Mouse (Mus musculus): ENCODE measurements at regions not wholly inside any gene's neighbourhood (a gene's known extent, or its start where the extent isn't known, plus 50 kb on each side); places are given as distances from the start of the nearest gene placed in this dataset.

- Histone ChIP-seq H3K27me3 (replicated peaks) (no peaks in the 10 kb centered on the region), H3K4me1 (no peaks in the 10 kb centered on the region), H3K9me3 (peaks cover 56% of the 10 kb centered on the region), H3K36me3 (replicated peaks; ENCODE audit: low read length) (no peaks in the 10 kb centered on the region), H3K4me3 (replicated peaks) (no peak overlapping the region)
- TF ChIP-seq FLI1 (IDR thresholded peaks at IDR 0.05; ENCODE audit: low read length) (no peak), GATA1 (IDR thresholded peaks at IDR 0.05; ENCODE audit: borderline replicate concordance, low read length) (no peak)
Measured at GRCm38 (mm10) chr3:147249906-147250305, 397.7 kb downstream of the Ttll7 start.

GRCm38 (mm10) chr3:147252226-147252788 is 400.1 kb downstream of the Ttll7 start:
- Histone ChIP-seq H3K4me3 (replicated peaks) (no peak overlapping the region), H3K27me3 (replicated peaks) (no peaks in the 10 kb centered on the region), H3K36me3 (replicated peaks; ENCODE audit: low read length) (no peaks in the 10 kb centered on the region), H3K4me1 (no peaks in the 10 kb centered on the region), H3K9me3 (peaks cover 43% of the 10 kb centered on the region)
- no peak for TF ChIP-seq GATA1 (IDR thresholded peaks at IDR 0.05; ENCODE audit: borderline replicate concordance, low read length)
- no peak for TF ChIP-seq FLI1 (IDR thresholded peaks at IDR 0.05; ENCODE audit: low read length)

GRCm38 (mm10) chr3:147252812-147253211 is 400.6 kb downstream of the Ttll7 start:
- peaks cover 42% of the 10 kb centered on the region for H3K9me3 ChIP-seq
- H3K36me3 ChIP-seq (replicated peaks; ENCODE audit: low read length) = no peaks in the 10 kb centered on the region
- no peak overlapping the region for H3K4me3 ChIP-seq (replicated peaks)
- H3K27me3 ChIP-seq (replicated peaks) = no peaks in the 10 kb centered on the region
- TF ChIP-seq GATA1 (IDR thresholded peaks at IDR 0.05; ENCODE audit: borderline replicate concordance, low read length) (no peak), FLI1 (IDR thresholded peaks at IDR 0.05; ENCODE audit: low read length) (no peak)
- H3K4me1 ChIP-seq = no peaks in the 10 kb centered on the region

- Histone ChIP-seq H3K4me1 (no peaks in the 10 kb centered on the region), H3K4me3 (replicated peaks) (no peak overlapping the region), H3K9me3 (peaks cover 38% of the 10 kb centered on the region), H3K36me3 (replicated peaks; ENCODE audit: low read length) (no peaks in the 10 kb centered on the region), H3K27me3 (replicated peaks) (no peaks in the 10 kb centered on the region)
- TF ChIP-seq FLI1 (IDR thresholded peaks at IDR 0.05; ENCODE audit: low read length) = no peak
- no peak for TF ChIP-seq GATA1 (IDR thresholded peaks at IDR 0.05; ENCODE audit: borderline replicate concordance, low read length)
Measured at GRCm38 (mm10) chr3:147254454-147254853, 402.3 kb downstream of the Ttll7 start.

- no peaks in the 10 kb centered on the region for H3K4me1 ChIP-seq
- H3K4me3 ChIP-seq (replicated peaks) = no peak overlapping the region
- no peaks in the 10 kb centered on the region for H3K27me3 ChIP-seq (replicated peaks)
- TF ChIP-seq FLI1 (IDR thresholded peaks at IDR 0.05; ENCODE audit: low read length) (no peak), GATA1 (IDR thresholded peaks at IDR 0.05; ENCODE audit: borderline replicate concordance, low read length) (no peak)
- H3K36me3 ChIP-seq (replicated peaks; ENCODE audit: low read length) = no peaks in the 10 kb centered on the region
- H3K9me3 ChIP-seq = peaks cover 25% of the 10 kb centered on the region; the same call in 1 of the 2 replicates
Measured at GRCm38 (mm10) chr3:147260958-147261595, 408.9 kb downstream of the Ttll7 start.

- no peak for TF ChIP-seq FLI1 (IDR thresholded peaks at IDR 0.05; ENCODE audit: low read length)
- H3K27me3 ChIP-seq (replicated peaks) = no peaks in the 10 kb centered on the region
- no peaks in the 10 kb centered on the region for H3K4me1 ChIP-seq
- H3K36me3 ChIP-seq (replicated peaks; ENCODE audit: low read length) = no peaks in the 10 kb centered on the region
- H3K9me3 ChIP-seq = peaks cover 8% of the 10 kb centered on the region; the same call in 1 of the 2 replicates
- no peak overlapping the region for H3K4me3 ChIP-seq (replicated peaks)
Measured at GRCm38 (mm10) chr3:147266556-147266955, 414.4 kb downstream of the Ttll7 start.

GRCm38 (mm10) chr3:147273446-147273845 is 421.3 kb downstream of the Ttll7 start:
- Histone ChIP-seq H3K4me3 (replicated peaks) (no peak overlapping the region), H3K27me3 (replicated peaks) (no peaks in the 10 kb centered on the region), H3K9me3 (peaks cover 28% of the 10 kb centered on the region), H3K36me3 (replicated peaks; ENCODE audit: low read length) (no peaks in the 10 kb centered on the region), H3K4me1 (no peaks in the 10 kb centered on the region)
- TF ChIP-seq GATA1 (IDR thresholded peaks at IDR 0.05; ENCODE audit: borderline replicate concordance, low read length) (no peak), FLI1 (IDR thresholded peaks at IDR 0.05; ENCODE audit: low read length) (no peak)

- Histone ChIP-seq H3K4me1 (no peaks in the 10 kb centered on the region), H3K36me3 (replicated peaks; ENCODE audit: low read length) (no peaks in the 10 kb centered on the region), H3K9me3 (peaks cover 32% of the 10 kb centered on the region), H3K4me3 (replicated peaks) (no peak overlapping the region), H3K27me3 (replicated peaks) (no peaks in the 10 kb centered on the region)
- TF ChIP-seq GATA1 (IDR thresholded peaks at IDR 0.05; ENCODE audit: borderline replicate concordance, low read length) = no peak
- TF ChIP-seq FLI1 (IDR thresholded peaks at IDR 0.05; ENCODE audit: low read length) = no peak
Measured at GRCm38 (mm10) chr3:147278602-147279001, 426.4 kb downstream of the Ttll7 start.

GRCm38 (mm10) chr3:147283724-147284123 is 431.6 kb downstream of the Ttll7 start:
- H3K4me1 ChIP-seq = no peaks in the 10 kb centered on the region
- no peak for TF ChIP-seq GATA1 (IDR thresholded peaks at IDR 0.05; ENCODE audit: borderline replicate concordance, low read length)
- TF ChIP-seq FLI1 (IDR thresholded peaks at IDR 0.05; ENCODE audit: low read length) = no peak
- H3K4me3 ChIP-seq (replicated peaks) = no peak overlapping the region
- H3K27me3 ChIP-seq (replicated peaks) = no peaks in the 10 kb centered on the region
- peaks cover 51% of the 10 kb centered on the region for H3K9me3 ChIP-seq
- H3K36me3 ChIP-seq (replicated peaks; ENCODE audit: low read length) = no peaks in the 10 kb centered on the region

- TF ChIP-seq GATA1 (IDR thresholded peaks at IDR 0.05; ENCODE audit: borderline replicate concordance, low read length) (no peak), FLI1 (IDR thresholded peaks at IDR 0.05; ENCODE audit: low read length) (no peak)
- no peaks in the 10 kb centered on the region for H3K27me3 ChIP-seq (replicated peaks)
- H3K4me1 ChIP-seq = no peaks in the 10 kb centered on the region
- no peaks in the 10 kb centered on the region for H3K36me3 ChIP-seq (replicated peaks; ENCODE audit: low read length)
- H3K9me3 ChIP-seq = peaks cover 56% of the 10 kb centered on the region
- H3K4me3 ChIP-seq (replicated peaks) = no peak overlapping the region
Measured at GRCm38 (mm10) chr3:147284357-147284756, 432.2 kb downstream of the Ttll7 start.

All from megakaryocyte, embryonic 14.5 days (primary cell).